Mouse (Mus musculus): ENCODE measurements around the gene Mthfd2l. TPM values are rescaled to one million over a fixed set of nuclear protein-coding genes. Genes with fewer than 3 reads are reported as not detected.

Gene Mthfd2l
- total RNA-seq, 2 experiments from 2014 or later = 8.2 to 10.1 TPM

- no peak for DNase-seq
- intact Hi-C loops (cut with DNase I; ENCODE audit: low total_unique reads) = no loop called here
These were observed 371 bp upstream of the Mthfd2l start for GRCm38 (mm10) chr5:90930546-90930945.

GRCm38 (mm10) chr5:90931911-90932310 lies 994 bp downstream of the Mthfd2l start:
- intact Hi-C loops (cut with DNase I; ENCODE audit: low total_unique reads) = no loop called here
- DNase-seq = no peak

- intact Hi-C loops (cut with DNase I; ENCODE audit: low total_unique reads) = no loop called here
- no peak for DNase-seq
These were observed 5.8 kb downstream of the Mthfd2l start for GRCm38 (mm10) chr5:90936706-90937105.

DNA sequence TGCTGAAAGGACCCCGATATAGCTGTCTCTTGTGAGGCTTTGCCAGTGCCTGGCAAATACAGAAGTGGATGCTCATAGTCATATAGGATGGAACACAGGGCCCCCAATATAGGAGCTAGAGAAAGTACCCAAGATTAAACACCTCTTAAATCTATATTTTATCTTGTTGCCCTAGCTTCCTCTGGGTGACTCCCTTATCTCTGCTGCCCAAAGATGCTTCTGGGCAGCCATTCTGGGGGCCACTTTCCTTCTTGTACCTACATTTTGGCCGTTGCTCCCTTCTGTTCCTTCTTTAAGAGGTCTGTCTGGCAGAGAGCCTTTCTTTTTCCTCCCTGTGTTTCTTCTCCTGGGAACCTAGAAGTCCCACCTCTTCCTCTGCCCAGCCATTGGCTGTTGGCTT lies 14.5 kb downstream of the Mthfd2l start:
- DNase-seq = no peak
- intact Hi-C loops (cut with DNase I; ENCODE audit: low total_unique reads) = no loop called here

- intact Hi-C loops (cut with DNase I; ENCODE audit: low total_unique reads) = no loop called here
- no peak for DNase-seq
These were observed 18.6 kb downstream of the Mthfd2l start for GRCm38 (mm10) chr5:90949499-90949898.

GRCm38 (mm10) chr5:90951475-90951874 lies 20.6 kb downstream of the Mthfd2l start:
- DNase-seq = no peak

DNA sequence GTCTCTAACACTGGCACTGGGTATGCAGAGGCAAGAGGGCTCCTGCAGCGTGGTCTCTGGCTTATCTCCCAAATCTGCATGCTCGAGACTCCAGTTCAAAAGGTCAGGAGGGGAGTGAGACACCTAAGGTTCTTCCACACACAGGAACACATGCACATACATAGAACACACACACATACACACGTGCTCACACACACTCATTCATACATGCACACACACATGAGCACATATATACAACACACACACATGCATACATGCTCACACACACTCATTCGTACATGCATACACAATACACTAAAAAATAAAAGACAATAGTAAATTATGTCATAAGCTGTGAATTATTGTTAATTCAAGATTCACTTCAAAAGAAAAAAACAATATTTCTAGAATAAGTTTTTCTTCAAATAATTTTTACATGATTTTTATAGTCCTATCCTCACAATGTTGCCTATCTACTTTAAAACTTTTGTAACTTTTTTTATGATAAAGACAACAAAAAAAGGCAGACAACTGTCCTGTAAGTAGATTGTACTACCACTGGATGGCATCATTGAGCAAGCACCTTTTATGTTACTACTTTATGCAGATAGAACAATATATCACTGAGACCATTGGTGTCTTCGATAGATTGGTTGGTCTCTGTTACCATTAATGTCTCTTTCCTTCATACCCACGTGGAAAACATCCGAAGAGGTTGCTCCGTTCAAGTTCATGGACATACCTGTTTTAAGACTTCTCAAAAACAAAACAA lies 22.0 kb downstream of the Mthfd2l start:
- intact Hi-C loops (cut with DNase I; ENCODE audit: low total_unique reads) = loop anchor here (10.0 kb wide), 1 partner anchor 242 kb away; no protein-coding TSS in a partner anchor
- DNase-seq = no peak

More at GRCm38 (mm10) chr5:90951475-90951874, 20.6 kb downstream of the Mthfd2l start:
- intact Hi-C loops (cut with DNase I; ENCODE audit: low total_unique reads) = loop anchor here (10.0 kb wide), 1 partner anchor 243 kb away; no protein-coding TSS in a partner anchor

DNA sequence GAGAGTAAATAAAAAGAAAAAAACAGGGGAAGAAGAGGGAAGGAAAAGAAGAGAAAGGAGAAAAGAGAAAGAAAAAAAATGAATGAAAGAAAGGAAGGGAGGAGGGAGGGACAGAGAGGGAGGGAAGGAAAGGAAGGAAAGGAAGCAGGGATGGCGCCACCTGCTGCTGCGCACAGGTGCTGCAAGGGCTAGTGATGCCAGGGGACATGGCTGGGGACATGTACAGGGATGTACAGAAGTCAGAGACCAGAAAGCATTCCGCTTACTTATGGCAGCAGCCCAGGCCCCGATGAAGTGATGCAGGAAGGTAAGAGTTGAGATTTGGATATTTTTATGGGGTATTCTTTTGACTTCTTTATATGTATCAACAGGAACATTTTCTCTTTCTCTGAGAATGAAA lies 33.4 kb downstream of the Mthfd2l start:
- DNase-seq = peak; percentile 9
- intact Hi-C loops (cut with DNase I; ENCODE audit: low total_unique reads) = no loop called here

GRCm38 (mm10) chr5:90964764-90965163 lies 33.8 kb downstream of the Mthfd2l start:
- intact Hi-C loops (cut with DNase I; ENCODE audit: low total_unique reads) = no loop called here
- no peak for DNase-seq

DNA sequence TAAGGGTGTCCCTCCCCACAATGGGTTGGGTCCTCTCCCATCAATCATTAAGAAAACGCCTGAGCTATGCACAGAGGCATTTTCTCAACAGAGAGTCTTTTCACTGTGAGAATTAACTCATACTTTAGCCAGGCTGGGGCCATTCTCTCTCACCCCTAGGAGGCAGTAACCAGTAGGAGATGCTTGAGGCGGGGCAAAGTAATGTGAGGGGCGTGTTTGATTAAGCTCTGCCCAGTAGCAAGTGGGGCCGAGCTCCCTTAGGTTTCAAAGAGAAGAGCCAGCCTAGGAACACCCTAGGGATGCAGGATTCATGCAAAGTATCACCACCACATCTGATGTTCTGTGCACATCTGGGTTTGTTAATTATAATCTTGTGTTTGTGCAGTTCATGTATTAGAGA lies 34.5 kb downstream of the Mthfd2l start:
- intact Hi-C loops (cut with DNase I; ENCODE audit: low total_unique reads) = no loop called here
- DNase-seq = no peak

DNA sequence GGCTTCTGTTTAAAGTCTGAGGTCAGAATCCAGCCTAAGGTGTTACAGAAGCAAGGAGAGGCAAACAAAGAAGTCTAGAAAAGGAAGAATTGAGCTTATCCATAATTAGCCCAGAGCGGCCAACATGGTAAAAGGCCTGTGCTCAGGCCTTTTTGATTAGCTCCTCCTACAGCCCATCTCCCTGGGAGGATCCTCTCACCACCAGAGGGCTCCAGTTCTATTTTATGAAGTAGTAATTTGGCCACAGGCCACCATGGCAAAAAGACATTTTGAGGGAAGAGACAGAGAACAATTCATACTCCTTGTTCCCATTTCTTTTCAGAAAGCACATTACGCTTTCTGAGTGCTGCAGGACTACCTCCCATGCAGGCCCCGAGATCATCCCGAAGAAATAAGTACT lies 46.3 kb downstream of the Mthfd2l start:
- intact Hi-C loops (cut with DNase I; ENCODE audit: low total_unique reads) = loop anchor here (5.0 kb wide), 1 partner anchor 330 kb away; no protein-coding TSS in a partner anchor

DNA sequence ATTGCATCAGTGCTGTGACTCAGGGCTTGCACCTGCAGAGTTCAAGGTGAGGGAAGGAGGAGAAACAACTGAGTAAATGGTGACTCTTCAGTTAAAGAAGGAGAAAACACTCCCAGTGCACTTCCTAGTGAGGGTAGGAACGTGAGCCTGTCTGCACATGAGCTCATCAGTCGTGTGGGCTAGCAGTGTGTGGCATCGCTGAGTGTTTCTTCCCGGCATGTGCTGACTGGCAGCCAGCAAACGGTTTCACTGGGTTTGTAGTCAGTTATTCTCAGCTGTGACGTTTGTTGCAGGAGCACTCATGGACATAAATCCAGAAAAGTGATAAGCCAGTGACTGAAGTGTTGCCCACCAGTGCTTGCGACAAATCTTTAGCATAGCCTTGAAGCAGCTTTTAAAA lies 49.4 kb downstream of the Mthfd2l start:
- intact Hi-C loops (cut with DNase I; ENCODE audit: low total_unique reads) = no loop called here

More for the DNA sequence above, 46.3 kb downstream of the Mthfd2l start:
- peak; percentile 72 for DNase-seq

DNA sequence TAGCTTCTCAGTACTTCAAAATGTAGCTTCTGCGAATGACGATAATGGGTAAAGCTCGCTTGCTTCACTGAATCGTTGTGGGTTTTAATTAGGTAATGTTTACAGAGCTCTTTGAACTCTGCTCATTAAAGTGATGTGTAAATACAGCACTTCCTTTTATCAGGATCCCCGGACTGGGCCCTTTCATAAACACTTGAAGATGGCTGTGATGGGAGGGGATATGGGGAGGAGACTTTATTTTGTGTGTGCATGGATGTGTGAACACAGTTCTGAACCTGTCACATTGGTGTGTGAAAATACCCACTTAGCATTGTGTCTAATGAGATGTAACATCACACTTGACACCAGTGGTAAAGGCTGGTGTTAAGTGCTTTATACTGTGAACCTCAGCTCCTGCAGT lies 56.7 kb downstream of the Mthfd2l start:
- intact Hi-C loops (cut with DNase I; ENCODE audit: low total_unique reads) = no loop called here
- no peak for DNase-seq

More for the DNA sequence above, 49.4 kb downstream of the Mthfd2l start:
- no peak for DNase-seq

DNA sequence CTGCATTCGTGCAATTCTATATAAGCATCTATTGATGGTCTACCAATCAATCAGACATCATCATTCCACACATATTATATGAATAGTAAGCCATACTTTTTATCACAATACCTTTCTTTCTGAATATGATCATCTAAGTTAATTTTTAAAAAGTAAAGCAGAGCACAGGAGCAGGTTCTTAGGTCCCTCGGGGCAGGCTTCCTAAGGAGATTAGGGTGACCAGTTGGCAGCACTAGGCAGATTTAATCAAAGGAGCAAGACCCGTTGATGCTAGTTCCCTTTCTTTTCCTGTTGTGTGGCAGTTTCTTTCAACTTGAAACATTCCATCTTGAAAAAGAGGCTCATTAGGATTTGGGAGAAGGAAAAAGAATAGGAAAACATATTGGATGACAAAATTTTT lies 57.2 kb downstream of the Mthfd2l start:
- intact Hi-C loops (cut with DNase I; ENCODE audit: low total_unique reads) = no loop called here
- no peak for DNase-seq

DNA sequence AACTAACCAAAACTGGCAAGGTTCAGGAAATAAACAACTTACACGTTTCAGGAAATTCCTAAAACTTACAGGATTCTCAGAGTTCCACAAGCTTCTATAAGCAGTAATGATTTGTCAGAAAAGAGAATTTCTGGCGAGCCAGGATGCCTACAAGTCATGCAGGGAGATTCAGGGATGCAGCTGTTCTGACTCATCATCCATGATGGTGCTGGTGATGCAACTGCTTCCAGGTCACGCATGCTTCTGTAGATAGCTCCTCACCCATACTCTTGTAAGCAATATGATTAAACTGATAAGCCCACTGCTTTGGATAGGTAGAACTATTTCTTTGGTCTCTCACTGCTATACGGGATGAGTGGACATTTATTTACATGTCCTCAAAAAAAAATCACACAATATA lies 57.7 kb downstream of the Mthfd2l start:
- intact Hi-C loops (cut with DNase I; ENCODE audit: low total_unique reads) = no loop called here
- no peak for DNase-seq

GRCm38 (mm10) chr5:90999942-91000341 lies 69.0 kb downstream of the Mthfd2l start:
- intact Hi-C loops (cut with DNase I; ENCODE audit: low total_unique reads) = no loop called here

GRCm38 (mm10) chr5:91015216-91015615 lies 84.3 kb downstream of the Mthfd2l start:
- intact Hi-C loops (cut with DNase I; ENCODE audit: low total_unique reads) = no loop called here
- DNase-seq = no peak

More at GRCm38 (mm10) chr5:90999942-91000341, 69.0 kb downstream of the Mthfd2l start:
- DNase-seq = no peak

DNA sequence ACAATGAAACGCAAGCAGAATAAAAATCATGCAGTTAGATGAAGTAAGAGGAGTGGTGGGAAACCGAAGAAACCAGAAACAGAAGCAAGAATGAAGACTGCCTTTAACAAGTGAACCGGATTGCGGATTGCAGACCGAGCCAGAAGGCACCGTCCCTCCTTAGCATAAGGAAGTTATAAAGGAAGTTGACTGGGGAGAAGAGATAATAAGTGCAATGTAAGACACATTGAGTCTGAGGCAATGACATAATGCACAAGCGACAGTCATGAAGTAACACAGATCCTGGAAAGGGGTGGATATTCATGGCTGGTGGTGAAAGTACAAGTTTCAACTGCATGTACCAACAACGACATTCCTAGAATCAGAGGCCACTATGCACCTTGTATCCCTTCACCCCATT lies 92.2 kb downstream of the Mthfd2l start:
- intact Hi-C loops (cut with DNase I; ENCODE audit: low total_unique reads) = no loop called here
- no peak for DNase-seq

- intact Hi-C loops (cut with DNase I; ENCODE audit: low total_unique reads) = no loop called here
These were observed 96.2 kb downstream of the Mthfd2l start, which contains the start of gene Epgn for GRCm38 (mm10) chr5:91027164-91027563. TSS of gene Epgn (plus strand) at chr5:91027464.

GRCm38 (mm10) chr5:91027840-91028239 lies 96.9 kb downstream of the Mthfd2l start:
- intact Hi-C loops (cut with DNase I; ENCODE audit: low total_unique reads) = no loop called here

More at GRCm38 (mm10) chr5:91027164-91027563, 96.2 kb downstream of the Mthfd2l start, which contains the start of gene Epgn:
- DNase-seq = no peak

DNA sequence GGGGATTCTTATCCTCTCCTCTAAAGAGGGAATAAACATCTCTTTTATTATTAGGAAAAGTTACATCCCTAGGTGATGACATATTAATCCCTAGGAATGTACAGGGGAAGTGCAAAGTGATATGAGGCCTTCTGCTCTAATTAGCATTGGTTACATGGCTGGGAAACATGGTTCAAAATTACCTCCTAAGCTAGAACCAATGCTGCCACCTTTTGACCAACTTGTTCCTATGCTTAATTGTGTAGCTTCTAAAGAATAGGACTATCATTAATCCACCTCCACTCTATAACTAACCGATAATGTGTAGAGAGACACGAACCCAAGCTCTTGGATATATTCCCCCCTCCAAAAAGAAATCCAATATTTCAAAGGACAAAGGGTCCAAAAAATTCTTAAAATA lies 99.7 kb downstream of the Mthfd2l start:
- DNase-seq = no peak

More at GRCm38 (mm10) chr5:91027840-91028239, 96.9 kb downstream of the Mthfd2l start:
- no peak for DNase-seq

More for the DNA sequence above, 99.7 kb downstream of the Mthfd2l start:
- intact Hi-C loops (cut with DNase I; ENCODE audit: low total_unique reads) = no loop called here
